Mouse (Mus musculus): Measurements from ENCODE around the gene Qdpr. TPM values are rescaled to one million over a fixed set of nuclear protein-coding genes. Genes with fewer than 3 reads are reported as not detected.

Qdpr gene
- polyA plus RNA-seq, 1 experiment, result 62.4 TPM

GRCm38 (mm10) chr5:45384034-45384812, 65.8 kb downstream of the Qdpr start:
- Histone ChIP-seq H3ac (ENCODE audit: control insufficient read depth, insufficient read length) (no peak overlapping the region), H3K36me3 (ENCODE audit: control insufficient read depth, insufficient read depth) (no peaks in the 10 kb centered on the region), H3K27me3 (ENCODE audit: control insufficient read depth, insufficient read depth, insufficient read length) (no peaks in the 10 kb centered on the region), H3K4me3 (no peak overlapping the region), H3K79me2 (ENCODE audit: control insufficient read depth, insufficient read depth) (no peaks in the 10 kb centered on the region), H3K4me2 (ENCODE audit: low read depth) (no peak overlapping the region)
- TF ChIP-seq TCF3 (IDR thresholded peaks at IDR 0.05; ENCODE audit: insufficient read length, low read depth) (no peak), E2F4 (IDR thresholded peaks at IDR 0.05; ENCODE audit: insufficient read depth) (no peak), POLR2A (IDR thresholded peaks at IDR 0.05; ENCODE audit: insufficient read length, low read depth) (no peak), CEBPB (IDR thresholded peaks at IDR 0.05; ENCODE audit: insufficient read depth, poor library complexity, severe bottlenecking) (no peak), MYOD1 (IDR thresholded peaks at IDR 0.05; ENCODE audit: control insufficient read depth in 1 of 3, insufficient read length in 2 of 3, low read depth in 2 of 3) (no peak)

Other genes starting within 250 kb of the Qdpr start
- gene Clrn2, start 3.5 kb upstream of the Qdpr start, polyA plus RNA-seq (2012; fragmentation: generic; extraction: Trizol), result not detected
- gene Lap3, start 43.1 kb upstream of the Qdpr start, polyA plus RNA-seq (2012; fragmentation: generic; extraction: Trizol), result 70.5 TPM
- gene Med28, start 70.0 kb upstream of the Qdpr start, polyA plus RNA-seq (2012; fragmentation: generic; extraction: Trizol), result 152 TPM
- gene Fam184b, start 189.4 kb upstream of the Qdpr start, polyA plus RNA-seq (2012; fragmentation: generic; extraction: Trizol), result 0.01 TPM
- gene Ncapg, start 219.7 kb upstream of the Qdpr start, polyA plus RNA-seq (2012; fragmentation: generic; extraction: Trizol), result 6.3 TPM